16 mouse cellular contexts compared by ENCODE assay signal in genomic region chr5:41697958-41698357, GRCm38 (mm10). TPM values are rescaled to one million over a fixed set of nuclear protein-coding genes. Genes with fewer than 3 reads are reported as not detected.
A peak's percentile ranks its signal among the peaks of the same experiment; 100 is the strongest.
DNase-seq lines count a peak whose midpoint lies in the region; ATAC-seq and TF ChIP-seq lines count a peak whose summit lies in the region.
"Had no signal": no experiment of that assay in that cellular context is flagged by ENCODE, and none has a peak within 500 bp of the region (broad histone marks: within the 10 kb centered on the region; RNA-seq: fewer than 3 reads in every experiment).

No protein-coding gene starts in this region.

- ATAC-seq in frontal cortex, adult (ENCODE audit: low TSS enrichment), result 0 out of 2 replicates have a peak, but pooled peaks have one; percentile 44

- intact Hi-C loops in left cerebral cortex, adult 2 months (cut with DNase I), result no loop called here

- H3K4me3 ChIP-seq in left cerebral cortex, adult 2 months, result no peak overlapping the region
- H3K4me3 ChIP-seq: limb, embryonic 12.5 days; midbrain, embryonic 12.5 days; neural tube, embryonic 13.5 days had no signal

- H3K27ac ChIP-seq in left cerebral cortex, adult 2 months, result no peak overlapping the region
- H3K27ac ChIP-seq: limb, embryonic 12.5 days; midbrain, embryonic 12.5 days; neural tube, embryonic 13.5 days had no signal

- no peak for DNase-seq in frontal cortex, postnatal 14 days (ENCODE audit: low spot score in 2 of 2)
- no peak for DNase-seq in left cerebral cortex, adult 2 months (ENCODE audit: extremely low spot score in 1 of 2, low spot score in 2 of 2)
- DNase-seq in left cerebral cortex, adult 11 months (ENCODE audit: low spot score), result no peak
- DNase-seq in A20 (ENCODE audit: low read depth, low spot score) (peak; percentile 40), ZHBTc4 (ENCODE audit: low read depth, low spot score) (peak; percentile 14)
- DNase-seq in heart, adult 11 months, result no peak
- no peak for DNase-seq in heart, adult 8-10 months (ENCODE audit: low spot score)
- DNase-seq: cerebellum, postnatal 25 days; heart, adult 18-20 months; heart, postnatal 4 days; lung, adult 18-20 months; spleen, adult 18-20 months had no signal

- TF ChIP-seq CTCF in left cerebral cortex, adult 2 months (IDR thresholded peaks at IDR 0.05), result peak; percentile 37

RNA-seq across cellular contexts. Expression of gene Rab28, which starts 10.0 kb away (rescaled TPM):
- 10 to 100 TPM; 76.4 to 83.0 TPM for total RNA-seq in left cerebral cortex, adult 2 months (2021)
- 100 to 1,000 TPM in 1 of 4 experiments, 10 to 100 TPM in 3; 95.5 to 106 (median 97.0) TPM for total RNA-seq in heart, adult 8-10 months (2022)

Comparison
In these comparisons a context has a peak if more than half of its experiments do, and no peak if none do; other contexts are left out.
1. DNase-seq: peak in A20 (single experiment) and ZHBTc4 (single experiment); none in frontal cortex, postnatal 14 days (0 of 2), left cerebral cortex, adult 2 months (0 of 2), left cerebral cortex, adult 11 months (single experiment), heart, adult 11 months (single experiment) and heart, adult 8-10 months (single experiment).